Mouse (Mus musculus): ENCODE measurements around the gene BC067074. TPM values are rescaled to one million over a fixed set of nuclear protein-coding genes. Genes with fewer than 3 reads are reported as not detected.

Gene BC067074
- polyA plus RNA-seq, 1 experiment from 2014 or later: 0.77 TPM

DNA sequence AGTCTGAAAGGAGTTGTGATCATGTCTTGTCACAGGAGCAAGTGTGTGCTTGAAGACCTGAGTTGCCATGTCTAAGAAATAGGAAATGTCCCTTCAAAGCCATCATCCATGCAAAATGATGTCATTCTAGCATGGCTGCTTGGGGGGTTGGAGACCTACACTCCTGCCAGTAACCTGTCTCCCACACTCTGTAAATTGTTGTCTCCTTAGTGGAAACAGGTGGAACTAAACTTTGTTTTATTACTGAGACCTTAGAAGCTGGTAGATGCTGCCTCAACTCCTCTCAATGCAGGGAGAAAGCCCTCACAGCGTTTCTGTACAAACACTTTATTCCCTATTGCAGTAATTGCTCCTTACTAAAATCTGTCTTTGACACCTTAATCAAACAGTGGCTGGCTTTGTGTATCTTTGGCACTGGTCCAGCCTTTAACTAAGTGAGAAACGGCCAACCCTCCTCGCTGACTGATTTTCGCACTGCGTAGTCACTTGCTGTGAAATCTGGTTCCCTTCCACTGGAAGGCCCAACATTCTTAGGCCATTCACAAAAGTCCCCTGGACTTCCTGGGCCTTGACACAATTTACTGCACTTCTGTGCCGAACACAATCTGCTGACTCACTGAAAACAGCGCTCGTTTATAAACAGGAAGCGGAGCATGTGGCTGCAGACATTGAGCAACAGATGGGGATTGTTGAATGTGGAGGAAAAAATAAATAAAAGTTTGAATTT lies 125.0 kb downstream of the BC067074 start:
- H3K9me3 ChIP-seq (replicated peaks): no peaks in the 10 kb centered on the region
- no peak overlapping the region for H3K27ac ChIP-seq (replicated peaks)
- no peak overlapping the region for H3K4me3 ChIP-seq (replicated peaks)
- ATAC-seq (ENCODE audit: low FRiP score): no peak; the same call in 1 of the 2 replicates
- H3K36me3 ChIP-seq: no peaks in the 10 kb centered on the region
- H3K4me1 ChIP-seq: 0 out of 2 replicates have a peak, but pooled peaks cover 9% of the 10 kb centered on the region
- H3K9ac ChIP-seq (replicated peaks): no peak overlapping the region
- H3K27me3 ChIP-seq (replicated peaks): no peaks in the 10 kb centered on the region
- no peak overlapping the region for H3K4me2 ChIP-seq
- WGBS: 15% methylated on average over 9 of the region's 9 CpGs

DNA sequence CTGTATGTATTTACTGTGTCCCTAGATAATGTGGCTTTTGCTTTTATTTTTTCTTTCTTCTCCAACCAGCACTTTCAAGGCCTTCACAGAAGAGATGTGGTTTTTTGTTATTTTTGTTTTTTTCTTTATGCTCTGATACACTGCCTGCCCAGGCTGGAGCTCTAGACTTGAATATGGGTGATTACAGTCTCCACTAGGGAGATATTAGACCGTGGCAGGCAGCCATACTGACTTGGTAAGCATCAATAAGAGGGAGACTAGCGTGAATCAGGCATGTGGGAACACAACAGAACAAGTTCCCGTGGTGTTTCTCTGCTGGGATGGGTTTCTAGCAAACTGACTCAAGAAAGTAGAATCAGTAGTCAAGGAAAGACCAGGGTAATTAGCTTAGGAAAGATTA lies 125.7 kb downstream of the BC067074 start:
- 0 out of 2 replicates have a peak, but pooled peaks cover 9% of the 10 kb centered on the region for H3K4me1 ChIP-seq
- no peak overlapping the region for H3K9ac ChIP-seq (replicated peaks)
- H3K27me3 ChIP-seq (replicated peaks): no peaks in the 10 kb centered on the region
- H3K4me3 ChIP-seq (replicated peaks): no peak overlapping the region
- H3K27ac ChIP-seq (replicated peaks): no peak overlapping the region
- no peak overlapping the region for H3K4me2 ChIP-seq
- H3K36me3 ChIP-seq: no peaks in the 10 kb centered on the region
- WGBS: 55% methylated on average over 3 of the region's 3 CpGs
- ATAC-seq (ENCODE audit: low FRiP score): no peak
- H3K9me3 ChIP-seq (replicated peaks): no peaks in the 10 kb centered on the region

DNA sequence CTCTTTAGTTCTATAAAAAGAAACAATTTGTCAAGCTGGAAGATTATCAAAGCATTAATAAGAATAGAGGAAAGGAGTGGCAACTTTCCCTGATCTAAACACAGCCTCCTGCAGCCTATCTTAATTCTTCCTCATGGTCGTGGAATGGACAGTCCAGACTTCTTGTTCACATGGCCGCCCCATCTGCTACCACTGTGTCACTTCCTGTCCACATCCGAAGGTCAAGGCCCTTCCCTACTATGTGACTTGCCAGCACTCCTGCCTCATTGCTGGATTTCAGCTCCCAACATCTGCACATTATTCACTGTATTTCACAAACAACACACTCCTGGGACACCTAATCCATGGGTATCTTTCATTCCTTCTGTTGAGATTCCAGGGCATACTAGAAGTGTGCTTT lies 128.5 kb downstream of the BC067074 start:
- 70% methylated on average over 3 of the region's 3 CpGs for WGBS
- Histone ChIP-seq H3K27ac (replicated peaks) (no peak overlapping the region), H3K4me3 (replicated peaks) (no peak overlapping the region), H3K9me3 (replicated peaks) (no peaks in the 10 kb centered on the region), H3K36me3 (no peaks in the 10 kb centered on the region), H3K4me1 (0 out of 2 replicates have a peak, but pooled peaks cover 9% of the 10 kb centered on the region), H3K4me2 (no peak overlapping the region), H3K27me3 (replicated peaks) (no peaks in the 10 kb centered on the region), H3K9ac (replicated peaks) (no peak overlapping the region)
- no peak for ATAC-seq (ENCODE audit: low FRiP score)

DNA sequence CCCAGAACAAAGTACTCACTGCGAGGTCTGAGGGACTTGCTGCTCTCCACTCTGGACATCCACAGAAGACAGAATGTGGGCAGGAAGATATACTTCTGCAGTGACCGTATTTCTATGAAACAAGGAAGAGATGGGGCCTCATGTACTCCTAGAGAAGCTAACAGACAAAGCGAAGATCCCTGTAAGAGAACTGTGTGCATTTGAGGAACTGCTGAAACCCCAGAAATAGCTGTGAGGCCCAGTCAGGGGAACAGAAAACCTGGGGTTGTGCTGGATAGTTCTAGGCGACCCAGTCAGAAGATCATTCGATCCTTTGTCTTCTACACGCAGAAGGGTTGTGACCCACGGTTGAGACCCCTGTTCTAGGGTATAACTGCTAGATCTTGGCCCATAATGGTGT lies 130.9 kb downstream of the BC067074 start:
- H3K9ac ChIP-seq (replicated peaks): no peak overlapping the region
- no peak overlapping the region for H3K4me2 ChIP-seq
- WGBS: 91% methylated on average over 7 of the region's 7 CpGs
- no peak overlapping the region for H3K4me3 ChIP-seq (replicated peaks)
- H3K4me1 ChIP-seq: 0 out of 2 replicates have a peak, but pooled peaks cover under 1% of the 10 kb centered on the region
- H3K27ac ChIP-seq (replicated peaks): no peak overlapping the region
- no peaks in the 10 kb centered on the region for H3K36me3 ChIP-seq
- H3K27me3 ChIP-seq (replicated peaks): no peaks in the 10 kb centered on the region
- no peaks in the 10 kb centered on the region for H3K9me3 ChIP-seq (replicated peaks)
- no peak for ATAC-seq (ENCODE audit: low FRiP score)

DNA sequence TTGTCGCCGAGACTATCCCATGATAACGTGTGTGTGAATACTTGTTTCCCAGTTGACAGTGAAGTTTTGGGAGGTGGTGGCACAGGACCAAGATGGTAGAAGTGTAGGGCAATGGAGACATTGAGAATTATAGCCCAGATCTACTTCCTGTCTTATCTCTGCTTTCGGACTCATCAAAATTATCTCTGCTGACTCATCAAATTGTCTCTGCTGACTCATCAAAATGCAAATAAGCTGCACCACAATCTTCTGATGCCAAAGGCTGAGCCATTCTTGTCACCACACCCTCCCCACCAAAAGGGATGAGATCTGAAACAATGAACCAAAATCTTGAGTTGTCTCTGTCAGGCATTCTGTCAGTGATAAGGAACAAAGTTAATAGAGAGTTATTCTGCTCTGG lies 132.9 kb downstream of the BC067074 start:
- Histone ChIP-seq H3K27ac (replicated peaks) (no peak overlapping the region), H3K4me1 (no peaks in the 10 kb centered on the region), H3K9ac (replicated peaks) (no peak overlapping the region), H3K4me3 (replicated peaks) (no peak overlapping the region), H3K4me2 (no peak overlapping the region), H3K36me3 (no peaks in the 10 kb centered on the region), H3K9me3 (replicated peaks) (no peaks in the 10 kb centered on the region), H3K27me3 (replicated peaks) (no peaks in the 10 kb centered on the region)
- 98% methylated on average over 4 of the region's 4 CpGs for WGBS
- no peak for ATAC-seq (ENCODE audit: low FRiP score)

Other genes starting within 250 kb of the BC067074 start
- gene Gpx8, start 246.7 kb upstream of the BC067074 start, polyA plus RNA-seq (2015; fragmentation: Nextera tagmentation; extraction: Ambion mirVana): 59.3 and 62.5 TPM in 2 replicates
- 92.2 TPM in 1 of 2 replicates, not detected in the other for gene Gzma, start 192.2 kb upstream of the BC067074 start, polyA plus RNA-seq (2015; fragmentation: Nextera tagmentation; extraction: Ambion mirVana)
- 1.3 and 3.5 TPM in 2 replicates for gene Esm1, start 83.5 kb upstream of the BC067074 start, polyA plus RNA-seq (2015; fragmentation: Nextera tagmentation; extraction: Ambion mirVana)
- not detected in 2 replicates for gene Gzmk, start 67.3 kb upstream of the BC067074 start, polyA plus RNA-seq (2015; fragmentation: Nextera tagmentation; extraction: Ambion mirVana)